Mouse (Mus musculus) stomach, embryonic 14.5 days (tissue): ENCODE measurements at regions not wholly inside any gene's neighbourhood (a gene's known extent, or its start where the extent isn't known, plus 50 kb on each side); places are given as distances from the start of the nearest gene placed in this dataset.

Experiments used
- ATAC-seq: fragments of 200-750 bp; cut with Nextera tagmentation; 2 replicates; pipeline ENCODE4 v1.8.0; 2017; ENCODE audit warnings: low read depth, moderate TSS enrichment; ENCODE audit not compliant: insufficient number of reproducible peaks, insufficient read depth, low FRiP score
- H3K27ac ChIP-seq: fragments of 300-500 bp; sonication (generic); 2 replicates; pipeline ENCODE4 v1.5.1; 2014; ENCODE audit warnings: mild to moderate bottlenecking, low read length, moderate library complexity, mixed read lengths
- H3K27me3 ChIP-seq: fragments of 300-500 bp; sonication (generic); 2 replicates; pipeline ENCODE4 v1.6.1; 2014; ENCODE audit warnings: low read length, control low read depth, mixed read lengths; ENCODE audit not compliant: control insufficient read depth, insufficient read depth
- H3K36me3 ChIP-seq: fragments of 300-500 bp; sonication (generic); 2 replicates; pipeline ENCODE4 v1.6.1; 2014; ENCODE audit warnings: mild to moderate bottlenecking, control low read depth, low read length, moderate library complexity, mixed read lengths; ENCODE audit not compliant: control insufficient read depth, insufficient read depth
- H3K4me1 ChIP-seq: fragments of 300-500 bp; sonication (generic); 2 replicates; pipeline ENCODE4 v1.6.1; 2014; ENCODE audit warnings: low read length, control low read depth, mixed read lengths; ENCODE audit not compliant: control insufficient read depth, insufficient read depth
- H3K4me2 ChIP-seq: fragments of 300-500 bp; sonication (generic); replicated peaks from 2 replicates; pipeline ENCODE4 v1.6.1; 2014; ENCODE audit warnings: low read depth, low read length, control low read depth
- H3K4me3 ChIP-seq: fragments of 300-500 bp; sonication (generic); 2 replicates; pipeline ENCODE4 v1.5.1; 2014; ENCODE audit warnings: low read depth, low read length, control low read depth
- H3K9ac ChIP-seq: fragments of 300-500 bp; sonication (generic); replicated peaks from 2 replicates; pipeline ENCODE4 v1.6.1; 2014; ENCODE audit warnings: low read depth, mild to moderate bottlenecking, control low read depth, low read length, moderate library complexity, mixed read lengths
- H3K9me3 ChIP-seq: fragments of 300-500 bp; sonication (generic); 2 replicates; pipeline ENCODE4 v1.6.1; 2016; ENCODE audit warnings: low read depth, low read length, control low read depth; ENCODE audit not compliant: control insufficient read depth
- WGBS: fragments of 180-500 bp; shearing (Covaris S2); extraction: QIAGEN DNeasy Blood & Tissue Kit; methylation state at CpG from one replicate; pipeline ENCODE4 v1.1.7; 2014; 5-methylcytosine and 5-hydroxymethylcytosine counted together

- 73% methylated on average over 2 of the region's 2 CpGs for WGBS
- Histone ChIP-seq H3K4me3 (no peak overlapping the region), H3K36me3 (no peaks in the 10 kb centered on the region), H3K4me2 (no peak overlapping the region), H3K4me1 (no peaks in the 10 kb centered on the region), H3K27me3 (no peaks in the 10 kb centered on the region), H3K9ac (no peak overlapping the region), H3K27ac (no peak overlapping the region), H3K9me3 (no peaks in the 10 kb centered on the region)
- ATAC-seq = no peak
Observed at GRCm38 (mm10) chr3:148529893-148530292, 460.5 kb downstream of the Adgrl2 start.

GRCm38 (mm10) chr3:148510381-148510780 lies 480.0 kb downstream of the Adgrl2 start:
- Histone ChIP-seq H3K27ac (no peak overlapping the region), H3K4me1 (no peaks in the 10 kb centered on the region), H3K9ac (no peak overlapping the region), H3K27me3 (no peaks in the 10 kb centered on the region), H3K9me3 (no peaks in the 10 kb centered on the region), H3K4me3 (no peak overlapping the region), H3K36me3 (no peaks in the 10 kb centered on the region), H3K4me2 (no peak overlapping the region)
- WGBS = 80% methylated on average over 5 of the region's 5 CpGs
- ATAC-seq = no peak

DNA sequence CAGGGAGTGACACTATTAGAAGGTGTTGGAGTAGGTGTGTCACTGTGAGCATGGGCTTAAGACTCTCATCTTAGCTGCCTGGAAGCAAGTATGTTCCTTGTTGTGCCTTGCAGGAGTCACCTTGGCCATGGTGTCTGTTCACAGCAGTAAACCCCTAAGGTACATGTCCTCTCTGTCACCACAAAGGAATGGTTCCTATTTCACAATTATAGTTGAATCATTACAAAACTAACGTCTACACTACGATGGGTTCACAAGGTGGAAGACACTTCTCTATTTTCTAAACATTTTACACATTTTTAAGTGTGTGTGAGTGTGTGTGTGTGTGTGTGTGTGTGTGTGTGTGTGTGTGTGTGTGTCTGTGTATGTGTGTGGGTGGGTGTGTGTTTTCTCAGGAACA lies 485.4 kb downstream of the Adgrl2 start:
- no peak for ATAC-seq
- H3K4me2 ChIP-seq = no peak overlapping the region
- H3K27ac ChIP-seq = no peak overlapping the region
- H3K36me3 ChIP-seq = no peaks in the 10 kb centered on the region
- WGBS = 82% methylated on average over 2 of the region's 2 CpGs
- no peak overlapping the region for H3K9ac ChIP-seq
- H3K27me3 ChIP-seq = no peaks in the 10 kb centered on the region
- no peak overlapping the region for H3K4me3 ChIP-seq
- no peaks in the 10 kb centered on the region for H3K9me3 ChIP-seq
- no peaks in the 10 kb centered on the region for H3K4me1 ChIP-seq

DNA sequence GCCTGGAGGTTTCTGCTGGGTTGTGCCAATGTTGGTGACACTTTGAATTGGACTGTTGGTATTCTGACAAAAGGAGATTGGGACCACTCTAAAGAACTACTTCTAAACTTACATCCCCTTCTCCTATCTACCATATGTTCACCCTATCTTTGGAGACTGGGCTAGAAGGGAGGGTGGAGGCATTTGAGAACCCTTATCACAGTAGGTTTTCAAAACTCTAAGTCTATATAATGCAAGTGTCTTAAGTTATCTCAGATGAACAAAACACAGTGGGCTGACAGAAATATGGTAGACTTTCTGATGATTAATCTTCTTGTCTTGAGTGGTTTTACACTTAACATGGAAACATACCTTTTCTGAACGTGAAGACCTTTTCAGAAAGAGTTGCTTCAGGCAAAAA lies 486.9 kb downstream of the Adgrl2 start:
- no peak for ATAC-seq
- H3K9ac ChIP-seq = no peak overlapping the region
- H3K27ac ChIP-seq = no peak overlapping the region
- H3K4me1 ChIP-seq = no peaks in the 10 kb centered on the region
- no peaks in the 10 kb centered on the region for H3K9me3 ChIP-seq
- no peaks in the 10 kb centered on the region for H3K27me3 ChIP-seq
- no peaks in the 10 kb centered on the region for H3K36me3 ChIP-seq
- 63% methylated on average over 1 of the region's 1 CpGs for WGBS
- H3K4me3 ChIP-seq = no peak overlapping the region
- H3K4me2 ChIP-seq = no peak overlapping the region

DNA sequence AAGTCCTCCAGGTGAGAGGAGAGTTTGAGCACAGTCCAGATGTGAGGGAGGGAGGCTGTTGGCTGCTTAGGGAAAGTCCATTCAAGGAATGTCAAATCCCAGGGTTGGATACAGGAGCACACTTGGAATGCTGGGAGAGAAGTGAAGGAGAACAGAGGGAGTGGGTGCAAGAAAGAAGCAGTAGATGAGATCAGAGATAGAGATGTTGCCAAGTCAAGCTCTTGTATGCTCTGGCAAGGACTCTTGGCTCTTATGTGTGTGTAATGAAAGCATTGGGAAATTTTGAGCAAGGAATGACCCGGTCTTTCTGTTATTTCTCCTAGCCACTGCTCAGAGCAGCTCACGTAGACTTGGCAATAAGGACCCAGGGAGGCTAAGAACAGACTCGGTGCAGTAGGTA lies 488.6 kb downstream of the Adgrl2 start:
- WGBS = 91% methylated on average over 3 of the region's 3 CpGs
- H3K4me1 ChIP-seq = no peaks in the 10 kb centered on the region
- H3K9me3 ChIP-seq = no peaks in the 10 kb centered on the region
- no peak overlapping the region for H3K4me2 ChIP-seq
- no peaks in the 10 kb centered on the region for H3K36me3 ChIP-seq
- H3K27ac ChIP-seq = no peak overlapping the region
- no peak for ATAC-seq
- H3K27me3 ChIP-seq = no peaks in the 10 kb centered on the region
- H3K4me3 ChIP-seq = no peak overlapping the region
- no peak overlapping the region for H3K9ac ChIP-seq

DNA sequence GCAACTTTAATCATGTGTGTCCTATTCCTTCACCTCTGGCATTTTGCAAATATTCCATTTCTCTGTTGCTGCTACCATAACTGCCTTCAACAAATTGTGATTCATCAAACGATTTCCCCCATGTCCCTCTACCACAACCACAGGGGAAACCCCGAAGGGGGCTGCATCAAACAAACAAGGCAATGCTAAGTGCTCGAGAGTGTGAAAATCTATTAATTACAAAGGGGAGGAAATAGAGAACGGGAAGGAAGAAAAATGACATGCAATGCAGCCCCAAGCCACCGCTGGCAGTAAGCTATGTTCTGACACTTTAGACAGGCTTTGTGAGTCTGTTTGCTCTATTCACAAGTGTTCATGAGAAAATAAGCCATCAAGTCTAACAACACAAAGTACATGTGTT lies 493.7 kb downstream of the Adgrl2 start:
- Histone ChIP-seq H3K27ac (no peak overlapping the region), H3K27me3 (no peaks in the 10 kb centered on the region), H3K9me3 (no peaks in the 10 kb centered on the region), H3K9ac (no peak overlapping the region), H3K4me1 (no peaks in the 10 kb centered on the region), H3K4me2 (no peak overlapping the region), H3K36me3 (no peaks in the 10 kb centered on the region), H3K4me3 (no peak overlapping the region)
- WGBS = 65% methylated on average over 5 of the region's 5 CpGs
- ATAC-seq = no peak

DNA sequence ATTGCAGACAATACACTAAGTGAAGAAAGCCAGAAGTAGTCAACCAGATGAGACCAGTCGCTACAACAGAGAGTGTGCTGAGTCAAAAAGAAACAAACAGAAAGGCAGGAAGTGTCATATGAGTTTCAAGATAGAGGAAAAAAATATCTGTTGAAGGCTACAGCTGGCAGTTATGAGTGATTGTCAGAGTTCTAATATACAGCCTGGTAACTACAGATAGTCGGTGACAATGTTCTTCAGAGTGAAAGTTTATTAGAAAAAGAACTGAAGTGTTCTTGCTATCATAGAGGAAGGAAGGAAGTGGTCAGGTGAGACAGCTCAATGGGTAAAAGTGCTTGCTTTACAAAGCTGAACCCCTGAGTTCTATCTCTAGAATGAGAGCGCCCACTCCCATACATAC lies 499.1 kb downstream of the Adgrl2 start:
- no peak for ATAC-seq
- 82% methylated on average over 3 of the region's 3 CpGs for WGBS

DNA sequence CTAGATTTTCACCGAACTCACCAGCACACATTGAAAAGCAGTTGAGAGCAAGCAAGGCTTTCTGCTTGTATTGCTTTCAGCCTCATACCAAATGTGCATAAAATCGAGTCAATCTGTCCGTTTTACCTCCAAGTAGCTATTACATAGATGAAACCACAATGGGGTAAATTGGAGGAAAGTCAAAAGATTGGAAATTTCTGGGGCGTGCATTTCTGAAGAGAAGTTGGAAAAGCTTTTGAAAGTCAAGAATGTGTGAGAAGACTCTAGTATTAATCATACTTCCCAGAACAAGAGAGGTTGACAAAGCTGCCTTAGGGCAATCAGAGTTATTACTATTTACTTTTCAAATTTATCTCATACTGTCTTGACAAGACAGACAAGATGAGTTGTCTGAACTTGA lies 501.2 kb downstream of the Adgrl2 start:
- H3K27ac ChIP-seq = no peak overlapping the region
- WGBS = 76% methylated on average over 4 of the region's 4 CpGs
- H3K4me1 ChIP-seq = no peaks in the 10 kb centered on the region
- no peaks in the 10 kb centered on the region for H3K36me3 ChIP-seq
- H3K9me3 ChIP-seq = no peaks in the 10 kb centered on the region
- H3K4me3 ChIP-seq = no peak overlapping the region
- no peak overlapping the region for H3K4me2 ChIP-seq
- H3K27me3 ChIP-seq = no peaks in the 10 kb centered on the region
- H3K9ac ChIP-seq = no peak overlapping the region
- ATAC-seq = no peak

More for the DNA sequence above, 499.1 kb downstream of the Adgrl2 start:
- Histone ChIP-seq H3K4me2 (no peak overlapping the region), H3K4me3 (no peak overlapping the region), H3K27ac (no peak overlapping the region), H3K9ac (no peak overlapping the region), H3K36me3 (no peaks in the 10 kb centered on the region), H3K4me1 (no peaks in the 10 kb centered on the region), H3K27me3 (no peaks in the 10 kb centered on the region), H3K9me3 (no peaks in the 10 kb centered on the region)

- H3K4me3 ChIP-seq = no peak overlapping the region
- no peaks in the 10 kb centered on the region for H3K4me1 ChIP-seq
- no peak overlapping the region for H3K27ac ChIP-seq
- no peak overlapping the region for H3K4me2 ChIP-seq
- H3K9ac ChIP-seq = no peak overlapping the region
- no peaks in the 10 kb centered on the region for H3K27me3 ChIP-seq
- H3K36me3 ChIP-seq = no peaks in the 10 kb centered on the region
- 76% methylated on average over 5 of the region's 5 CpGs for WGBS
- no peaks in the 10 kb centered on the region for H3K9me3 ChIP-seq
- no peak for ATAC-seq
Observed at GRCm38 (mm10) chr3:148487949-148488348, 502.4 kb downstream of the Adgrl2 start.
